Mouse (Mus musculus) heart, adult 2 months (tissue): ENCODE measurements around the gene Fpr2. TPM values are rescaled to one million over a fixed set of nuclear protein-coding genes. Genes with fewer than 3 reads are reported as not detected.

ENCODE experiments used
- DNase-seq, 2 experiments: peaks; one replicate each; pipeline ENCODE4 v3.0.0; 2021
- H3K27ac ChIP-seq: fragments of 200-600 bp; 2 replicates; pipeline ENCODE4 v1.8.1; 2022
- H3K27me3 ChIP-seq: fragments of 200-500 bp; 2 replicates; pipeline ENCODE4 v1.6.1; 2012; ENCODE audit warnings: mild to moderate bottlenecking, low read length, inconsistent platforms, mixed read lengths; ENCODE audit not compliant: control insufficient read depth, insufficient read depth
- H3K36me3 ChIP-seq: fragments of 200-500 bp; 2 replicates; pipeline ENCODE4 v1.6.1; 2012; ENCODE audit warnings: low read length, inconsistent platforms; ENCODE audit not compliant: control insufficient read depth, insufficient read depth
- H3K4me1 ChIP-seq: fragments of 200-500 bp; 2 replicates; pipeline ENCODE4 v1.6.1; 2011; ENCODE audit warnings: low read length; ENCODE audit not compliant: control insufficient read depth, insufficient read depth
- H3K4me3 ChIP-seq: fragments of 200-600 bp; 2 replicates; pipeline ENCODE4 v1.8.1; 2022
- H3K79me2 ChIP-seq: fragments of 200-500 bp; replicated peaks from 2 replicates; pipeline ENCODE4 v1.6.1; 2012; ENCODE audit warnings: mild to moderate bottlenecking, inconsistent platforms, low read length, moderate library complexity, mixed read lengths; ENCODE audit not compliant: control insufficient read depth, insufficient read depth
- H3K9ac ChIP-seq: fragments of 200-500 bp; 2 replicates; pipeline ENCODE4 v1.6.1; 2012; ENCODE audit warnings: low read depth, mild to moderate bottlenecking, control low read depth, inconsistent platforms, low read length, mixed read lengths
- CTCF ChIP-seq: fragments of 200-600 bp; IDR thresholded peaks from 2 replicates; pipeline ENCODE4 v1.8.1; 2022; ENCODE audit warnings: antibody characterized with exemption, mild to moderate bottlenecking, moderate library complexity
- EP300 ChIP-seq: fragments of 200-500 bp; IDR thresholded peaks from 2 replicates; pipeline ENCODE4 v1.6.1; 2011; ENCODE audit warnings: low read depth, low read length, control low read depth; ENCODE audit not compliant: insufficient read depth
- POLR2A ChIP-seq: fragments of 200-500 bp; IDR thresholded peaks from 2 replicates; pipeline ENCODE4 v1.6.1; 2011; ENCODE audit warnings: mild to moderate bottlenecking, low read depth, low read length, control low read depth; ENCODE audit not compliant: insufficient read depth
- WGBS: fragments of 180-500 bp; shearing (Covaris S2); methylation state at CpG from one replicate; pipeline ENCODE4 v1.1.7; 2018; 5-methylcytosine and 5-hydroxymethylcytosine counted together
- intact Hi-C: fragments of 180-260 bp; cut with DNase I; formaldehyde crosslinking; loops from one replicate; pipeline ENCODE4 v1.15.1; 2025
- polyA plus RNA-seq: library from polyadenylated mRNA; depleted of rRNA; stranded (reverse); fragments of >200 nt; gene quantifications from 2 replicates; pipeline ENCODE4 v1.2.3, GENCODE M21; 2012
- total RNA-seq, 2 experiments: library from RNA; stranded (reverse); gene quantifications; 2 replicates each; pipeline ENCODE4 v1.2.3; 2021

Gene Fpr2
- total and polyA plus RNA-seq, 3 experiments: 0.39 to 0.49 TPM; not detected in 1

DNA sequence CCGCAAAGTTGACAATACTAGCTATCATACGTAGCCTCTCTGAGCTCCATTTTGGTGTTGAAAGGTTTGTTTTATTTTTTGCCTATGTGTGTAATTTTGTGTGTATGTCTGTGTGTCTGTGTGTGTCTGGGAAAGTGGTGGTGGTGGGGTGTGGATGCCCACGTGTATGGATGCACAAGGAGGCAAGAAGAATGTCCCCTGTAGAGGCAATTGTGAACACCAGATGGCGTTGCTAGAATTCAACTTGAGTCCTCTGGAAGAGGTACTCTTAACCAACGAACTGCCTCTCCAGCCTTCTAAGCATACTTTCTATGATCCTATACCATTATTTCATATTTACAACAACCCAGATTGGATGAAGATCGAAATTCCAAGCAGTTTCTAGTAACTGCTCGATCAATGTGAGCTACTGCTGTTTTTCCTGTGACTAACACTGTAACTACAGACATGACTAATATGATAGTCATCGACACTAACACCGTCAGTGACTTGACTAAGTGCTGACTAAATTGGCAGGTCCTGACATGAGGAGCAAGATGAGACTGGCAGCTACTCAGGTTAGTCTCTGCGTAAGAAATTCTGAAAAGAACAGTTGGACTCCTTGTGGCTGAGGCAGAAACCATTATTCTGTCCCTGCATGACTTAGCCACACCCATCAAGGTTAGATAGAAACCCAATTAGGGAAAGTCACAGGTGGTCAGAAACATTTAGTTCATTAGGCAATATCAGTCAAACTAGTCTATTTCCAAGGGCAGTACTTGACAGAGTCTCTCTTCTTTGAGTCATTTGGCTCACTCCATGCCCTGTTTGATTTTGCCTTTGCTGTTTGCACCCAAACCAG, 42.2 kb upstream of the Fpr2 start:
- TF ChIP-seq EP300: no peak
- TF ChIP-seq POLR2A: no peak
- TF ChIP-seq CTCF: peak; percentile 46
- Histone ChIP-seq H3K4me3 (no peak overlapping the region), H3K36me3 (no peaks in the 10 kb centered on the region), H3K79me2 (no peaks in the 10 kb centered on the region), H3K4me1 (no peaks in the 10 kb centered on the region), H3K27ac (no peak overlapping the region), H3K9ac (no peak overlapping the region), H3K27me3 (no peaks in the 10 kb centered on the region)
- intact Hi-C loops: no loop called here
- DNase-seq: no peak
- WGBS: 73% methylated on average over 10 of the region's 10 CpGs

- H3K27ac ChIP-seq: no peak overlapping the region
- H3K4me3 ChIP-seq: no peak overlapping the region
- no peak for TF ChIP-seq POLR2A
- TF ChIP-seq CTCF: no peak
- TF ChIP-seq EP300: no peak
- no peaks in the 10 kb centered on the region for H3K79me2 ChIP-seq
- WGBS: 55% methylated on average over 2 of the region's 2 CpGs
- no peaks in the 10 kb centered on the region for H3K36me3 ChIP-seq
- no peaks in the 10 kb centered on the region for H3K4me1 ChIP-seq
- DNase-seq: no peak
- H3K27me3 ChIP-seq: no peaks in the 10 kb centered on the region
- H3K9ac ChIP-seq: no peak overlapping the region
- intact Hi-C loops: no loop called here
These were observed 38.6 kb upstream of the Fpr2 start for GRCm38 (mm10) chr17:17848988-17849387.

GRCm38 (mm10) chr17:17849906-17850712, 37.5 kb upstream of the Fpr2 start:
- no peak for DNase-seq
- Histone ChIP-seq H3K36me3 (no peaks in the 10 kb centered on the region), H3K4me1 (no peaks in the 10 kb centered on the region), H3K27ac (no peak overlapping the region), H3K4me3 (no peak overlapping the region), H3K27me3 (no peaks in the 10 kb centered on the region), H3K9ac (no peak overlapping the region), H3K79me2 (no peaks in the 10 kb centered on the region)
- WGBS: 42% methylated on average over 54 of the region's 55 CpGs
- intact Hi-C loops: no loop called here
- TF ChIP-seq CTCF (no peak), EP300 (no peak), POLR2A (no peak)

DNA sequence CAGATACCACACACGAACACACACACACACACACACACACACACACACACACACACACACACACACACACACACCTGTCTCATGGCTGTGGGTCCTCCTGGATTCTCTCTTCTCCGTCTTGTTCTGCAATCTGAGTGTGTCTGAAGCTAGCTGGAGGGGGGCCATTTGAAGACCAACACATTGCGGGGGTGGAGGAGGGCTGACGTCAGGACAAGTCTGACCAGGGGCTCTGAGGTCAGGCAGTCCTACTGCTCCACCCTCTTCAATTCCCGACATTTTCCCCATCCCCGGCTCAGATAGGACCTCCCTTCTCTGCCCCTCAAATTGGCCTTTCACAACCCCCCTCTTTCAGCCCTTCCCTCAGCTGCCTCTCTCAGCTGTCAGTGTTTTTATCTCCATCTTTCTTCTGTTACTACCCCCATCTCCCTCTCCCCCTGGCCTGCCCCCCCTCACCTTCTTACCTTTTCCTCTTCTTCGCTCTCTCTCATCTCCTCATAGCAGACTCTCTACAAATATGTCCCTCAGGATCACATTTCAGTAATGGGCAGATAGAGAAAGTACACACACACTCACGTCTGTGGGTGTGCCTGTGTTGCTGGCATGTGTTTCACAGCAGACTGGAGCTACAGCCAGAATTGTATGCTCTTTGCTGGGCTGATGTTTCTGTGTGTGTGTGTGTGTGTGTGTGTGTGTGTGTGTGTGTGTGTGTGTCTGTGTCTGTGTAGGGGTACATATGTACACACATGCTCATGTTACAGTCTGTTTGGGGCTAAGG, 32.4 kb upstream of the Fpr2 start, which contains the start of gene Has1:
TSS of gene Has1 (minus strand) at position 142 of the 775 bp plus-strand sequence.
- Histone ChIP-seq H3K4me3 (no peak within 1 kb of the TSS), H3K27me3 (no peaks in the 10 kb centered on the region), H3K36me3 (no peaks in the 10 kb centered on the region), H3K27ac (no peak within 1 kb of the TSS), H3K4me1 (no peaks in the 10 kb centered on the region), H3K79me2 (no peaks in the 10 kb centered on the region), H3K9ac (no peak within 1 kb of the TSS)
- TF ChIP-seq POLR2A (no peak), CTCF (no peak), EP300 (no peak)
- no peak for DNase-seq
- 36% methylated on average over 7 of the region's 8 CpGs for WGBS
- intact Hi-C loops: no loop called here

DNA sequence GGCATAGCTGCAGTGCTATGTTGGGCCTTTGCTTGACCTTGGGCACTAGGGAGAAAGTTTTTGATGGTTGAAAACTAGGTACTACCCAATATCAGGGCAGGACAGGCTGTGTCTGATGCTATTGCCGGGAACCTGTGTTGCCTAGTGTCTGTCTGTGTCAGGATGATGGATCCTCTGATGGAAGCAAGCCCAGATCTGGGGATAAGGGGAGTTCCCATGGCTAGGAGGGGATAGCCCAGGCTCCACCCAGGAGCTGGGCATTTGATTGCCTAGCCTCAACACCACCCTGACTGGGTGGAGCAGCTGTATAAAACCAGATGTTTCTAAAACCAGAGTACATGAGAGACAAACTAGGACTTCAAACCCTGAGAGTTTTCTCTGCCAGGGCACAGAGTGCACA, 31.0 kb upstream of the Fpr2 start:
- no peaks in the 10 kb centered on the region for H3K79me2 ChIP-seq
- H3K27me3 ChIP-seq: no peaks in the 10 kb centered on the region
- H3K9ac ChIP-seq: no peak overlapping the region
- H3K4me3 ChIP-seq: no peak overlapping the region
- WGBS: 91% methylated on average over 1 of the region's 1 CpGs
- intact Hi-C loops: no loop called here
- no peaks in the 10 kb centered on the region for H3K36me3 ChIP-seq
- H3K4me1 ChIP-seq: no peaks in the 10 kb centered on the region
- no peak for TF ChIP-seq EP300
- TF ChIP-seq POLR2A: no peak
- no peak for TF ChIP-seq CTCF
- no peak for DNase-seq
- no peak overlapping the region for H3K27ac ChIP-seq
